Mouse (Mus musculus) CH12.LX (cell line): ENCODE measurements around the gene Prkag3. TPM values are rescaled to one million over a fixed set of nuclear protein-coding genes. Genes with fewer than 3 reads are reported as not detected.

Experiments used
- DNase-seq: peaks from one replicate; pipeline ENCODE4 v3.0.0-alpha.2; 2013; ENCODE audit errors: extremely low read depth
- H3K27ac ChIP-seq: 2 replicates; pipeline ENCODE4 v1.5.1; 2012; ENCODE audit warnings: low read depth, mild to moderate bottlenecking, control low read depth, moderate library complexity; ENCODE audit not compliant: insufficient read depth
- H3K27me3 ChIP-seq: replicated peaks from 2 replicates; pipeline ENCODE3; 2012; ENCODE audit warnings: inconsistent platforms
- H3K36me3 ChIP-seq, 2 experiments: replicated peaks in 1 of 2; 2 replicates each; pipeline versions ENCODE3 to v1.6.1; 2012; ENCODE audit warnings: inconsistent platforms in 1 of 2, low read length in 1 of 2, mild to moderate bottlenecking in 1 of 2, mixed read lengths in 1 of 2, moderate library complexity in 1 of 2; ENCODE audit not compliant: control insufficient read depth in 1 of 2, insufficient read depth in 1 of 2
- H3K4me1 ChIP-seq, 2 experiments: 2 replicates each; pipeline ENCODE4 v1.6.1; 2012; ENCODE audit warnings: inconsistent platforms in 1 of 2, moderate library complexity in 1 of 2; ENCODE audit not compliant: insufficient read depth in 2 of 2, control insufficient read depth in 1 of 2
- H3K4me2 ChIP-seq: 2 replicates; pipeline ENCODE4 v1.6.1; 2012; ENCODE audit warnings: low read depth, mild to moderate bottlenecking, control low read depth; ENCODE audit not compliant: poor library complexity, insufficient read depth, severe bottlenecking
- H3K4me3 ChIP-seq, 3 experiments: fragments of 150-350 bp in 1 of 3; sonication (generic) in 1 of 3; replicated peaks in 1 of 3; 2 replicates each; pipeline versions ENCODE3 to v1.5.1; 2011 to 2012; ENCODE audit warnings: low read depth in 2 of 3, low read length in 2 of 3, mild to moderate bottlenecking in 2 of 3, moderate library complexity in 2 of 3, control low read depth in 1 of 3, improper control_type of control experiment in 1 of 3, inconsistent platforms in 1 of 3, mixed read lengths in 1 of 3; ENCODE audit not compliant: poor library complexity in 1 of 3
- H3K79me2 ChIP-seq: replicated peaks from 2 replicates; pipeline ENCODE4 v1.6.1; 2012; ENCODE audit warnings: mild to moderate bottlenecking, moderate library complexity; ENCODE audit not compliant: control insufficient read depth, poor library complexity, insufficient read depth, severe bottlenecking; ENCODE audit errors: extremely low read depth
- H3K9ac ChIP-seq: 2 replicates; pipeline ENCODE4 v1.6.1; 2012; ENCODE audit warnings: low read depth, mild to moderate bottlenecking, control low read depth, moderate library complexity; ENCODE audit not compliant: insufficient read depth
- H3K9me3 ChIP-seq: replicated peaks from 2 replicates; pipeline ENCODE3; 2012; ENCODE audit warnings: low read length, inconsistent platforms, mixed read lengths
- CHD1 ChIP-seq: IDR thresholded peaks from 2 replicates; pipeline ENCODE4 v1.6.1; 2012; ENCODE audit warnings: low read depth, low read length, improper control_type of control experiment, inconsistent platforms
- CHD2 ChIP-seq: IDR thresholded peaks from 2 replicates; pipeline ENCODE4 v1.6.1; 2011; ENCODE audit warnings: low read length, improper control_type of control experiment
- CTCF ChIP-seq, 2 experiments: IDR thresholded peaks in 1 of 2; conservative IDR thresholded peaks in 1 of 2; 2 replicates each; pipeline ENCODE4 v1.5.1; 2011 to 2012; ENCODE audit warnings: low read depth in 2 of 2, low read length in 2 of 2, improper control_type of control experiment in 1 of 2, inconsistent platforms in 1 of 2, mild to moderate bottlenecking in 1 of 2, moderate library complexity in 1 of 2
- ELF1 ChIP-seq: IDR thresholded peaks from 2 replicates; pipeline ENCODE4 v1.6.1; 2014; ENCODE audit warnings: low read depth, mild to moderate bottlenecking, inconsistent platforms, low read length, improper control_type of control experiment
- GABPA ChIP-seq: IDR thresholded peaks from 2 replicates; pipeline ENCODE4 v1.6.1; 2012; ENCODE audit warnings: low read depth, low read length, improper control_type of control experiment, inconsistent platforms; ENCODE audit not compliant: insufficient replicate concordance
- JUN ChIP-seq: IDR thresholded peaks from 2 replicates; pipeline ENCODE4 v1.6.1; 2011; ENCODE audit warnings: low read depth, mild to moderate bottlenecking, low read length, improper control_type of control experiment, moderate library complexity; ENCODE audit not compliant: insufficient read depth
- JUND ChIP-seq: conservative IDR thresholded peaks from 2 replicates; pipeline ENCODE4 v1.6.1; 2011; ENCODE audit warnings: low read depth, low read length, improper control_type of control experiment
- MAX ChIP-seq: IDR thresholded peaks from 2 replicates; pipeline ENCODE4 v1.6.1; 2011; ENCODE audit warnings: low read length, improper control_type of control experiment
- MEF2A ChIP-seq: IDR thresholded peaks from 2 replicates; pipeline ENCODE4 v1.6.1; 2014; ENCODE audit warnings: low read depth, mild to moderate bottlenecking, inconsistent platforms, low read length, improper control_type of control experiment, borderline replicate concordance
- MXI1 ChIP-seq: IDR thresholded peaks from 2 replicates; pipeline ENCODE4 v1.6.1; 2011; ENCODE audit warnings: mild to moderate bottlenecking, low read depth, low read length, improper control_type of control experiment
- MYC ChIP-seq: IDR thresholded peaks from 2 replicates; pipeline ENCODE4 v1.6.1; 2011; ENCODE audit warnings: low read depth, mild to moderate bottlenecking, improper control_type of control experiment, low read length
- NELFE ChIP-seq: IDR thresholded peaks from 2 replicates; pipeline ENCODE4 v1.6.1; 2011; ENCODE audit warnings: low read depth, low read length, improper control_type of control experiment
- RAD21 ChIP-seq: IDR thresholded peaks from 2 replicates; pipeline ENCODE4 v1.6.1; 2011; ENCODE audit warnings: low read depth, mild to moderate bottlenecking, low read length, improper control_type of control experiment, moderate library complexity
- SMC3 ChIP-seq: IDR thresholded peaks from 2 replicates; pipeline ENCODE4 v1.6.1; 2011; ENCODE audit warnings: low read depth, low read length, improper control_type of control experiment
- ZMIZ1 ChIP-seq: IDR thresholded peaks from 2 replicates; pipeline ENCODE4 v1.6.1; 2012; ENCODE audit warnings: low read depth, mild to moderate bottlenecking, inconsistent platforms, low read length, improper control_type of control experiment
- dilution Hi-C: fragments of 300-500 bp; cut with MboI; formaldehyde crosslinking; loops from 2 replicates; pipeline ENCODE4 v1.14.3; 2020; ENCODE audit warnings: low sequenced_read_pairs; ENCODE audit not compliant: extremely low pct_unique_long_range_greater_than_20kb, extremely low pct_ligation_motif_present
- in situ Hi-C: fragments of 300-500 bp; cut with MboI; formaldehyde crosslinking; loops from 3 replicates; pipeline ENCODE4 v1.14.3; 2019; ENCODE audit warnings: low sequenced_read_pairs, low pct_ligation_motif_present, low pct_unique_long_range_greater_than_20kb, mixed read lengths
- polyA plus RNA-seq: library from polyadenylated mRNA; unstranded; fragments of >175 nt; gene quantifications from 2 replicates; pipeline ENCODE4 v1.2.1, GENCODE M21; 2012; ENCODE audit warnings: low read depth; ENCODE audit not compliant: insufficient read length
- total RNA-seq, 2 experiments: library from RNA; depleted of rRNA; stranded (reverse); fragments of 300-350 nt in 1 of 2; fragments of >200 nt in 1 of 2; gene quantifications; 2 replicates each; pipeline ENCODE4 v1.2.3; 2012 to 2014

The Prkag3 gene
- total and polyA plus RNA-seq, 3 experiments, result 0.09 to 0.13 TPM; not detected in 1

GRCm38 (mm10) chr1:74771931-74772620 lies 23.1 kb upstream of the Prkag3 start:
- DNase-seq, result no peak
- in situ Hi-C loops (loop anchor here (5.0 kb wide), 1 partner anchor 35 kb away; no protein-coding TSS in a partner anchor), dilution Hi-C loops (no loop called here)
- no peaks in the 10 kb centered on the region for H3K79me2 ChIP-seq
- H3K9me3 ChIP-seq, result no peaks in the 10 kb centered on the region
- no peak overlapping the region for H3K27ac ChIP-seq
- TF ChIP-seq RAD21 (no peak), JUN (no peak), NELFE (no peak), CHD2 (no peak), ELF1 (no peak), MEF2A (no peak), GABPA (no peak), MXI1 (no peak)
- H3K4me1 ChIP-seq, result peaks cover 19 to 45% of the 10 kb centered on the region in 2 experiments
- H3K27me3 ChIP-seq, result peaks cover 24% of the 10 kb centered on the region
- peak overlapping the region; percentile 35 to 64 (median 35) for H3K4me3 ChIP-seq
- H3K4me2 ChIP-seq, result peak overlapping the region; percentile 94
- H3K36me3 ChIP-seq, result no peaks in the 10 kb centered on the region
- peak overlapping the region; percentile 38; the same call in 1 of the 2 replicates for H3K9ac ChIP-seq

- H3K36me3 ChIP-seq, result no peaks in the 10 kb centered on the region
- H3K79me2 ChIP-seq, result no peaks in the 10 kb centered on the region
- DNase-seq, result no peak
- H3K9me3 ChIP-seq, result no peaks in the 10 kb centered on the region
- in situ Hi-C loops, result loop anchor here (5.0 kb wide), 1 partner anchor 36 kb away; no protein-coding TSS in a partner anchor
- H3K27me3 ChIP-seq, result peaks cover 24% of the 10 kb centered on the region
- H3K9ac ChIP-seq, result peak within 1 kb of the TSS; percentile 38
- H3K4me2 ChIP-seq, result peak within 1 kb of the TSS; percentile 94
- dilution Hi-C loops, result no loop called here
- no peak within 1 kb of the TSS for H3K27ac ChIP-seq
- H3K4me3 ChIP-seq, result peak within 1 kb of the TSS; percentile 35 to 64 (median 35)
- TF ChIP-seq MEF2A (no peak), CTCF (conservative IDR thresholded peaks at IDR 0.05 in 1 of 2, IDR thresholded peaks at IDR 0.05 in 1 of 2; ENCODE audit: low read depth in 2 of 2, low read length in 2 of 2) (no peak), ZMIZ1 (no peak), CHD1 (no peak), MAX (no peak), JUND (no peak), MYC (no peak)
- peaks cover 19 to 43% of the 10 kb centered on the region in 2 experiments for H3K4me1 ChIP-seq
These were observed 22.7 kb upstream of the Prkag3 start, which contains the start of gene Wnt6 for GRCm38 (mm10) chr1:74771845-74771930. TSS of gene Wnt6 (plus strand) at chr1:74771892.

- no peak for DNase-seq
- in situ Hi-C loops, result loop anchor here (5.0 kb wide), 1 partner anchor 36 kb away; no protein-coding TSS in a partner anchor
- no peak for TF ChIP-seq SMC3
- Histone ChIP-seq H3K4me3 (no peak overlapping the region), H3K27me3 (peaks cover 24% of the 10 kb centered on the region), H3K9me3 (no peaks in the 10 kb centered on the region), H3K27ac (no peak overlapping the region), H3K9ac (no peak overlapping the region; the same call in 1 of the 2 replicates), H3K4me2 (peak overlapping the region; percentile 94), H3K4me1 (peaks cover 18 to 42% of the 10 kb centered on the region in 2 experiments), H3K36me3 (no peaks in the 10 kb centered on the region), H3K79me2 (no peaks in the 10 kb centered on the region)
- dilution Hi-C loops, result no loop called here
These were observed 22.4 kb upstream of the Prkag3 start for GRCm38 (mm10) chr1:74771467-74771844.
